Mouse (Mus musculus) gastrocnemius, postnatal 10 days (tissue): Measurements from ENCODE around the gene 3300002I08Rik. TPM values are rescaled to one million over a fixed set of nuclear protein-coding genes. Genes with fewer than 3 reads are reported as not detected.
"Not testable (repeated sequence)": the region's sequence is repeated elsewhere in the genome, so short reads cannot be mapped to it uniquely, and the experiment has no call there.

Experiments
- DNase-seq: peaks from one replicate; pipeline ENCODE4 v3.0.0; 2021; ENCODE audit warnings: mixed read lengths
- long read RNA-seq, 2 experiments: library from polyadenylated mRNA; stranded (forward); transcript quantifications; one replicate each; pipeline ENCODE4 v2.0.0; 2021
- total RNA-seq, 2 experiments: library from RNA; stranded (reverse); gene quantifications; 2 replicates each; pipeline ENCODE4 v1.2.3; 2021

3300002I08Rik gene
- total RNA-seq = 1 to 10 TPM; 1.6 to 2.7 TPM
- long read RNA-seq, experiment 1, partial matches to known transcripts = 0 of 1 reads
- long read RNA-seq, experiment 1, other reads (novel, unspliced or antisense) = 1 of 1 reads
- long read RNA-seq, experiment 2, partial matches to known transcripts = 0 of 1 reads
- long read RNA-seq, experiment 2, other reads (novel, unspliced or antisense) = 1 of 1 reads

GRCm38 (mm10) chr2:150362113-150362877 is at the start of gene 3300002I08Rik:
Gene 3300002I08Rik (minus strand): TSS chr2:150362765.
- peak; percentile 74 for DNase-seq

GRCm38 (mm10) chr2:150412146-150412545 is 49.6 kb upstream of the 3300002I08Rik start:
- not testable (repeated sequence) for DNase-seq

DNA sequence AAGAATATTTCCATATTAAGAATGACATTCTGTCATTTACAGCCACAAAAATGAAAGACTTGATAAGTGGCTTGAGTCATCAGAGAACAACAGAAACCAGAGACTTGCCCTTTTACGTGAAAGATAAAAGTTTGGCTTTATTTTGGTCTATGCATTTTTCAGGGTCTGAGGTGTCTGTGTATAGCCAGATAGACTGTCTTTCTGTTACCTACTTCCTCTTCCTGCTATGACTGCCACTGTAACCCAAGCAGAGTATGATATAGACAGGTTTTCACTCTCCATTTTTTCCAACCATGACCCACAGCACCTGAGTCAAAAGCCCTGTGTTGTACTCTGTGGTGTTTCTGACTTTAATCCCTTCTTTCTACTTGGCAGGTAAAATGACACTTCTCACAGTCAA is 27.6 kb upstream of the 3300002I08Rik start:
- DNase-seq = no peak

- DNase-seq = not testable (repeated sequence)
Measured at GRCm38 (mm10) chr2:150385553-150386106, 23.1 kb upstream of the 3300002I08Rik start.

- DNase-seq = no peak
Measured at GRCm38 (mm10) chr2:150362878-150363229, 289 bp upstream of the 3300002I08Rik start.

DNA sequence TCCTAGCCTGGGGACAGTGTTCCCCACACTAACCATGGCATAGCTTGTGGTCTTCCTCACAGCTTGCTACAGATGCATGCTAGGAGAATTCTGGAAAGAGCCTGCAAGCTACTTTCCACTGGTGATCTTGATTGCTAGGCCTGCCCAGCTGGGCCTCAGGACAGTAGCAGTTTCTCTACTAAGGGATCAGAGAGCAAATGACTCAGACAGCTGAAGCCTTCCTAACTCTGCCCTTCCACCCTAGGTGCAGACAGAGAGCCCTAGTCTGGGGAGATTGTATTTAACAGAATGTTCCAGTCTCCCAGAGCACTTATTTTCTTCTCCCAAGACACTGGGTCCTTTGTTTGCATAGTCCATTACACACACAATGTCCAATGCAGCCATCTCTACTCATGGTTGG is 5.4 kb downstream of the 3300002I08Rik start:
- DNase-seq = not testable (repeated sequence)

DNA sequence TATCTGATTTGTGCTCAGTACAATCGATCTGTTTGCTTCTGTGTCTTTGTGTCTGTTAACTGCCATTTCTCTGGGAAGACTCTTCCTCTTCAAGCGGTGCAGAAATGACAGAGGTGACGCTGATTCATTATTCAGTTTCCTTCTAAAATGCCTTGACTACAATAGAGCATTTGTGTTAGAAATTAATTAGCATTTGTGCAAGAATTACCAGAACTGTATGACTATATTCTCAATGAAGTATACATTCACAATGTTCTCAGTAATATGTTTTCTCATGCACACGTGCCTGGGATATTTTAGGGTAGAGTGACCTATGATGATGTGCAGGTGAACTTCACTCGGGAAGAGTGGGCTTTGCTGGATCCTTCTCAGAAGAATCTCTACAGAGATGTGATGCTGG is 39.2 kb downstream of the 3300002I08Rik start, which contains the start of gene Gm10130:
TSS of gene Gm10130 (plus strand) at position 301 of the 400 bp plus-strand sequence.
- DNase-seq = no peak

DNA sequence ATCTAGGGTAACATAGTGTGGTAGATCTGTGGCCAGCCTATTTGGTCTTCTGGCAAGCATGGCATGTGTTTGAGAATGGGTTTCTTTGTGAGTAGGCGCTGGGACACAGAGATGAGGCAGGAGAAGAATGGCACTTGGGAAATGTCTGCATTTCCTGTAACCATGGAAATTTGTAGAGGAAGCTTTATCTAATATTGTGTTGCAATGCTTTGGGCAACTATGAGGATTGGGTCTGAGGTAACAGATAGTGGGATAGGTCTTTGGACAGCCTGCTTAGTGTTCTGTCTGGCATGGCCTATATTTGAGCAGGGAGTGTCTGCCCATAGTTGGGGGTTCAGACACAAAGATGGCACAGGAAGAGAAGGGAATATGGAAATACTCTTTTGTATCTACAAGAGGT is 43.6 kb downstream of the 3300002I08Rik start:
- no peak for DNase-seq

DNA sequence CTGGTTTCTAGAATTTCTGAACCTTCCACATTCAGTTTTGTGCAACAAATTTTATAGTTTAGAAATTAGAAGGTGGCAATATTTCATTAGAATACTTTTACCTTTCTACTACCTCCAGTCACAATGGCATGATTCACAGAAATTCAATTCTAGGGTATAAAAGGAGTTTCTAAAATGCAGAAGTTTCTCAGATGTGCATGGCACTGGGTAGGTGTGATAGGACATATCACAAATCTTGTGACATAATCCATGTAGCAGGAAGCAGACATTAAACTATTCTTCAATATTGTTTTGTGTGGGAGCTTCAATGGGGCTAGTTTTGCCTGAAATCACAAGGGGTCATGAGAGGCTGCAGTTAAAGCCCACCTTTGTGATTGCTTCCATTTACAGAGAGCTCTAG is 46.4 kb downstream of the 3300002I08Rik start:
- no peak for DNase-seq

DNA sequence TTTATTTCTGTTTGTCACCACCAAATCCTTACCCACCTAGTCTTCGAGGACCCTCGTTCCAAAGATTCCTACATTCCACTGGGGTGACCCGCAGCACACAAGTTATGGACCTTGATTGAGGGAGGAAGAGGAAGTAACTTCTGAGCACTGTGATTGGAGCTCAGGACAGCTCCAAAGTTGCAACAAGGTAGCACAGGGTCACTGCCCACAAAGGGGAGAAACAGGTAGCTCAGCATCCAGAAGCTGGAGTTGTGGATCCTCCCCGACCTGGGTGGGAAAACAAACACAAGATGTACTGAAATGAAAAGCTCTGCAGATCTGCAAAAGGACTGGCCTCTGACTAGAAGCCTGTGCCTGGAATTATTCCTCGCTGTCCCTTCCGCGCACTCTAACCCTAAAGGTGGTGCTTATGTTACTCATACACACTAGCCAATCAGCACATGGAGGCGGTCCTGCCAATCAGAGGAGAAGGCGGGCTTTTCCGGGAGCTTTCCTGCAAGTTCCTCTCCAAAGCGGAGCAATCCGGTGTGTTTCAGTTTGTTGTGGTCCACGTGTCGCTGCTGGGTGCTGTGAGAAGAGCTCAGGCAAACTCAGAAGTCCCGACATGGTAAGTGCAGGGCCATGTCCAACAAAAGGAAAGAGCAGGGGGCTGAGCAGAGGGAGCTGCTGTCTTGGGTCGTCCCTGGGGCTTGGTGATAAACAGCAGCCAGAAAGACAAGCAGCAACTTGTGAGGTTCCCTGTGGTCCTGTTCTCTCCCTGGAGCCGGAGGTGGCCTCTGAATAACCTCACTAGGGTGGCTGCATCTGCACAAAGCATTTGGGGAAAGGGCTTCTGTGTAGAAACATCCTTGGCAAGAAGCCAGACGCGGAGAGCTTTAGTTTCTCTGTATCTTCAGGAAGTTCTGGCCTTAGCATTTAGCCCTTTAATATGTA is 51.3 kb downstream of the 3300002I08Rik start:
- DNase-seq = peak; percentile 87

- no peak for DNase-seq
Measured at GRCm38 (mm10) chr2:150307183-150307773, 55.3 kb downstream of the 3300002I08Rik start.

- no peak for DNase-seq
Measured at GRCm38 (mm10) chr2:150299096-150299495, 63.5 kb downstream of the 3300002I08Rik start.

- no peak for DNase-seq
Measured at GRCm38 (mm10) chr2:150293669-150294068, 68.9 kb downstream of the 3300002I08Rik start.

Other genes with a start within 250 kb of the 3300002I08Rik start
- 1 to 10 TPM; 7.0 to 7.5 TPM for gene Zfp120, start 226.1 kb downstream of the 3300002I08Rik start, total RNA-seq
- gene Gm10770, start 183.1 kb downstream of the 3300002I08Rik start, total RNA-seq = not detected
- not detected for gene Gm14139, start 181.0 kb downstream of the 3300002I08Rik start, total RNA-seq
- 1 to 10 TPM; 3.6 to 3.7 TPM for gene Zfp937, start 144.7 kb downstream of the 3300002I08Rik start, total RNA-seq
- gene Gm21994, start 107.2 kb downstream of the 3300002I08Rik start, total RNA-seq = 1 to 10 TPM; 3.1 to 3.8 TPM
- under 1 TPM in 1 of 2 experiments, not detected in 1; 0.20 TPM for gene Gm14124, start 105.2 kb downstream of the 3300002I08Rik start, total RNA-seq
- gene Gm10130, start 39.1 kb downstream of the 3300002I08Rik start, total RNA-seq = 1 to 10 TPM; 1.1 to 3.1 TPM
- gene Zfp442, start 88.7 kb upstream of the 3300002I08Rik start, total RNA-seq = 1 to 10 TPM; 2.7 to 4.4 TPM
- gene Zfp345, start 122.3 kb upstream of the 3300002I08Rik start, total RNA-seq = under 1 TPM; 0.14 to 0.23 TPM
- gene Cst7, start 207.7 kb upstream of the 3300002I08Rik start, total RNA-seq = not detected
- 10 to 100 TPM; 21.1 to 23.0 TPM for gene Apmap, start 245.8 kb upstream of the 3300002I08Rik start, total RNA-seq